Mouse (Mus musculus) urinary bladder, postnatal 10 days (tissue): ENCODE measurements around the gene Gosr1.
"Not testable (repeated sequence)": the region's sequence is repeated elsewhere in the genome, so short reads cannot be mapped to it uniquely, and the experiment has no call there.

Experiments used
- DNase-seq: peaks from one replicate; pipeline ENCODE4 v3.0.0; 2022; ENCODE audit warnings: low spot score

Gene Gosr1

DNA sequence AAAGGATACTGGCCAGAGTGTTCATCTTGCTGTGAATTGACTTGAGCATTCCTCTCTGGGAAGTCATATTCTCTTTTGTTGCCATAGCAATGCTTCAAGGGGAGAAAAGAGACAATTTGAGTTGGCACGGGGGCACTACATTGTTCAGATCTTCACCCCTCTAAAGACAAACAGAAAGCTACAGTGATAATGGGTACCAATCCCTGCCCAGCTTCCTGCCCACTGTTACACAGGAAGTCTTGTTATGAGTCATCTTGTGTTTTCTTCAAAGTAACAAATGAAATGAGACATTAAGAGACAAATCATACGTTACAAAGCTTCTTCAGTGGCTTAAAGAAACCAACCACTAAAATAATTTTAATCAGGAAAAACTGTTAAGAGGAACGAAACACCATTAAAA is 28.8 kb downstream of the Gosr1 start:
- no peak for DNase-seq

DNA sequence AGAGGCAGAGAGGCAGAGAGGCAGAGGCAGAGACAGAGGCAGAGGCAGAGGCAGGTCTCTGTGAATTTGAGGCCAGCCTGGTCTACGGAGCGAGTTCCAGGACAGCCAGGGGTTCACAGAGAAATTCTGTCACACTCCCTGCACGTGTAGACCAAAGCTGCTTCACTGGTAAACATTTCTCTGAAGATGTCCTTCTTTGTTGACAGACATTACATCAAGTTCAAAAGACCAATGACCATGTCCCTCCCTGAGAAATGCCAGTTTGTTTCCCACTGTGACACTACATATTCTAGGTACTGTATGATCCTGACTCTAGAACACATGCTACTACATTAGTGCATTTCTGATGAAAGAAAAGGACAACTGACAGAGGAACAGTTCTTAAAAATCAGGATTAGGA is 32.7 kb downstream of the Gosr1 start:
- DNase-seq, result no peak

- no peak for DNase-seq
Observed at GRCm38 (mm10) chr11:76728093-76728492, 35.3 kb downstream of the Gosr1 start.

DNA sequence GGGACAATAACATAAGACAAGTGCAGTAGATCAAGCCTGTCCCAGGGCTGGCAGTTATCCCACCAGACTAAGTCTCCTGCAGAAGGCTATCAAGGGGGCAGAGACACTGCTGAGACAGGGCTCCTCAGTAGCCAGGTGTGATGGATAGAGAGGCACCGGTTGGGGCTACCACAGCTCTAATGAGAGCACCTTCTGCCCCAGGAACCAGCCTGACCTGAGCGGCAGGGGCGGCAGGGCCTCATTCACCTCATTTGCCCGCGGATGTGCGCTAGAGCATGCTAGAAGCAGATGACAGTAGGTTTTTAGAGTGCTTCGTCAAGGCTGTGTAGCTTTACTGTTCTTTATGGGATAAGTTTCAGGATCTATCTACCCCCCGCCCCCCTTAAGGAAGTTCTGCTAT is 39.5 kb downstream of the Gosr1 start:
- DNase-seq, result no peak

GRCm38 (mm10) chr11:76717000-76717399 is 46.4 kb downstream of the Gosr1 start:
- no peak for DNase-seq

DNA sequence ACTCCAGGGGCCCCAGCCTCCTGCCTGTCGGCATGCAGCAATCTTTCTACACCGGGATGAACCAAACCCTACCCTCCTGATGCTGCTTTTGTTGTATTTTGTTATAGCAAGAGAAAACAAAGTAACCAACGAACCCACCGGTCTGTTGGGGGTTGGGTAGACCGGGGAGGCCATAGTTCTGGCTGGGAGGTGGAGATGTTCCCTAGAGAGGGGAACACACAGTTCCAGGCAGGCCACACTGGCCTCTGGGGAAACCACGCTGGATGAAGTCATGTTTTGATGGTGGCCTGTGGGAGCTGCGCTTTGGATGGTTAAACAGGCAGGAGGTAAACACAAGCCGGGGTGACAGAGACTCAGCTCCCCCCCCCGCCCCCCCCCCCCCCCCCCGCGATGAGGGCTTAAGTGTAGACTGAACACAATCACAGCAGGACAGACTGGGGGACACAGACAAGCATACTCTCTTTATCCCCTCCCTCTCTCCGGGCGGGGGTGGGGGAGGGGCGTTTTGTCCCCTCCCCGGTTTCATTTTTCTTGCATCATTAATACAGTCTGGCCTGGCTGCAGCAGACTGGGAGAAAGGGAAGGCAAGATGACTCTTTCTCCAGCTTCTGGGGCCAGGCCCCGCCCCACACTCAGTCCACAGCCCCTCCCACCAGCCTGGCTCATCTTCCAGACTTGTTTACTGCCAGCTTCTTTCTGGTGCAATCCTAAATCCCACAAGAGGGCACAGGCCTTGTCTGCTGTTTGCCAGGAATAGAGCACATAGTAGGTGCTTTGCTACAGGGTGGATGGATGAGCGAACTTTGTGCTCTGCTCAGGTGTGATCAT is 53.5 kb downstream of the Gosr1 start:
- DNase-seq, result no peak

DNA sequence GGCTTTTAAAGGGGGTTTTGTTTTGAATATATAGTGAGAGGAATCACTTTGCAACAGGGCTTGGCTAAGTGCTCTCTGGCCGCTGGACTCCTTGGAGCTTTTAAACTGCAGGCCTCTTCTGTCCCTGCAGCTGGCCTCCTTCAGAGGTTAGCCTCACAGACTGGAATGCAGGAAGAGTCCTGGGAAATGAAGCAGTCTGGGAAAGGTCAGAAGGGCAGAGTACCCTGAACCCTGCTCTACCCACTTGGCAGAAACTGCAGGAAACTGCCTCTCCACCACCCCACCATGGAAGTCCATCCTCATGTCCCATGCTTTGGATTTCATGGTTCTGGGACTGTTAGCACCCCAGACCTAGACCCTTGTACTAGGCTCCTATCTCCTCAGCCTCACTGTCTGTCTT is 54.5 kb downstream of the Gosr1 start:
- DNase-seq, result no peak

DNA sequence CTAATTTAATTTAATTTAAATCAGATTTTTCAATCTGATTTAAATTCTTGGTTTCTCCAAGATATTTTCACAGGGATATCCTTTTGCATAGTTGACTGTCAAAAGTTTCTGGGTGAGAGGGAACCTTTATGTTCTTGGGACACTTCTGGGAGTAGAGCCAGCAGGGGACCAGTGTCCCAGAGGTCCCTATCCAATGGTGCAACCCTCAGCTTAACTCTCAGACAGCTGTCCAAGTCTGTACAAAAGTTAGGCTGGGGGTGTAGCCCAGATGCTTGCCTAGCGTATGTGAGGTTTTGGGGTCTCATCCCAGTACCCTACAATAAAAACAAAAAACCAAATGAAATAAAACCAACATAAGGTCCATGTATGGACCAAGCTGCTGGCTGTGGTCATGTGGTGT is 55.3 kb downstream of the Gosr1 start:
- no peak for DNase-seq

GRCm38 (mm10) chr11:76707656-76708055 is 55.7 kb downstream of the Gosr1 start:
- no peak for DNase-seq

DNA sequence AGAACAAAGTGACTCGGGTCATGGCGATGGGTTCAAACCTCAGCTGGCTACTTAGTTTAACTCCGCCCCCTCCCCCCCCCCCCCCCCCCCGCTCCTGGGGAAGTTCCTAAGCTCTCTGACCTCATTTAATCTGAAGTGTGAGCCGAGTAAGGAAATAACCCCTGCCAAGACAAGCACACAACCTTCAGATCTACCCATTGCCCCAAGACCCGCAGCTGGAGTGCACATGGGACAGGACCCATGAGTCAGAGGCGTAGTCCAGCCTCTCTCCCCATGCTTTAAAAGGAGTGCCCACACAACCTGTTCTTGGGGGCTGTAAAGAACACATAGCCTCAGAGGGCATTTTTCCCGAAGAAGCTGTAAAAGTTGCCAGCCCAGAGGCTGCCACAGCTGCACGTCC is 63.8 kb downstream of the Gosr1 start:
- no peak for DNase-seq

DNA sequence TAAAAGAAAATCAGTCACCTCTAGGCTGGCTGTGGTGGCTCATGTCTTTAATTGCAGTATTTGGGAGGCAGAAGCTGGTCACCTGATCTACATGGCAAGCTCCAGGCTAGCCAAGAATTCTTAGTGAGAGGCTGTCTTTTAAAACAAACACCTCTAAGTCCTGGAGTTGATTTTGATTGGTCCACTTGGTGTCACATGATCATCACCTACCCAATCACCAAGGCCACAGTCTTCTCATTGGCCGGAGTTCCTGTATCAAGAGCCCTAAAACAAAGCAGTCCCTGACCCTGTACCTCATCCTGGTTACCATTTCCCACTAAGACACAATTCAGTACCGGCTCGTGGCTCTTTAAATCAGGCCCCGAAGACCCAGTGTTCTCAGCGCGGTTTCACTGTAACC is 67.6 kb downstream of the Gosr1 start:
- DNase-seq, result no peak

- no peak for DNase-seq
Observed at GRCm38 (mm10) chr11:76692096-76692495, 71.3 kb downstream of the Gosr1 start.

DNA sequence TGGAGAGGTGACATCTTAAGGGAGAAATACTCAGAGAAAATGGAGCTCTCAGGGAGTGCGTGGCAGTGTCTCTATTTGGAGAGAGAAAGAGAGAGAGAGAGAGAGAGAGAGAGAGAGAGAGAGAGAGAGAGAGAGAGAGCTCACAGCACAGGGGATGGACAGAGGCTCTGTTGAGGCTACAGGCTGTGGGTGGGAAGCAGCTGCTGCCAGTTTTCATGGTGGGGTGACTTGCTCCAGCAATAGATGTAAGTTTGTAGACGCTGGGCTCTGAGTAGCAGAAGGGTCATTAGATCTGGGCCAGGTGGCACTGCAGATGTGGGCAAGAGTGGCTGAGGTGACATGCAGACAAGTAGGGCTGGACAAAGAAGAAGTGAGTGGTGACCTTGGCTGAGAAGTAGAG is 77.8 kb downstream of the Gosr1 start:
- no peak for DNase-seq

- not testable (repeated sequence) for DNase-seq
Observed at GRCm38 (mm10) chr11:76679508-76679907, 83.9 kb downstream of the Gosr1 start, which contains the start of gene Trarg1. Gene Trarg1 (plus strand): TSS chr11:76679808.
